Mouse (Mus musculus) stomach, postnatal 0 days (tissue): ENCODE results near the gene 1810013L24Rik. TPM values are rescaled to one million over a fixed set of nuclear protein-coding genes. Genes with fewer than 3 reads are reported as not detected.

Source experiments
- ATAC-seq: fragments of 200-750 bp; cut with Nextera tagmentation; 2 replicates; pipeline ENCODE4 v1.8.0; 2017; ENCODE audit not compliant: low FRiP score, low TSS enrichment
- DNase-seq: peaks from one replicate; pipeline ENCODE4 v3.0.0-alpha.2; 2016; ENCODE audit warnings: low spot score
- H3K27ac ChIP-seq: fragments of 300-500 bp; sonication (generic); replicated peaks from 2 replicates; pipeline ENCODE4 v1.5.1; 2014; ENCODE audit warnings: mild to moderate bottlenecking, control low read depth
- H3K27me3 ChIP-seq: fragments of 300-500 bp; sonication (generic); 2 replicates; pipeline ENCODE4 v1.6.1; 2014; ENCODE audit warnings: low read length; ENCODE audit not compliant: control insufficient read depth, insufficient read depth
- H3K36me3 ChIP-seq: fragments of 300-500 bp; sonication (generic); 2 replicates; pipeline ENCODE4 v1.6.1; 2014; ENCODE audit warnings: low read length, mixed read lengths; ENCODE audit not compliant: control insufficient read depth, insufficient read depth
- H3K4me1 ChIP-seq: fragments of 300-500 bp; sonication (generic); replicated peaks from 2 replicates; pipeline ENCODE4 v1.6.1; 2014; ENCODE audit warnings: antibody characterized with exemption; ENCODE audit not compliant: control insufficient read depth, insufficient read depth
- H3K4me2 ChIP-seq: fragments of 300-500 bp; sonication (generic); replicated peaks from 2 replicates; pipeline ENCODE4 v1.6.1; 2014; ENCODE audit warnings: low read depth, mild to moderate bottlenecking, control low read depth, moderate library complexity
- H3K4me3 ChIP-seq: fragments of 300-500 bp; sonication (generic); 2 replicates; pipeline ENCODE4 v1.5.1; 2014; ENCODE audit warnings: low read depth, low read length, control low read depth
- H3K9ac ChIP-seq: fragments of 300-500 bp; sonication (generic); 2 replicates; pipeline ENCODE4 v1.6.1; 2014; ENCODE audit warnings: mild to moderate bottlenecking, low read length, control low read depth, mixed read lengths
- H3K9me3 ChIP-seq: fragments of 300-500 bp; sonication (generic); 2 replicates; pipeline ENCODE4 v1.6.1; 2016; ENCODE audit warnings: low read length; ENCODE audit not compliant: control insufficient read depth
- CTCF ChIP-seq: IDR thresholded peaks from 2 replicates; pipeline ENCODE4 v1.5.1; 2016; ENCODE audit warnings: antibody characterized with exemption, low read depth, mild to moderate bottlenecking, moderate library complexity
- EP300 ChIP-seq: optimal IDR thresholded peaks from 2 replicates; pipeline ENCODE3; 2016; ENCODE audit warnings: antibody characterized with exemption
- WGBS: fragments of 180-500 bp; shearing (Covaris S2); extraction: QIAGEN DNeasy Blood & Tissue Kit; methylation state at CpG from one replicate; pipeline ENCODE4 v1.1.7; 2014; 5-methylcytosine and 5-hydroxymethylcytosine counted together
- polyA plus RNA-seq: library from polyadenylated mRNA; unstranded; fragments of >200 nt; fragmentation: Nextera tagmentation; extraction: Ambion mirVana; gene quantifications from 2 replicates; pipeline ENCODE4 v1.2.1, GENCODE M21; 2015

Gene 1810013L24Rik
- polyA plus RNA-seq, 1 experiment from 2014 or later = 15.6 TPM

GRCm38 (mm10) chr16:8830431-8831211, 721 bp downstream of the 1810013L24Rik start:
- H3K9ac ChIP-seq = peak overlapping the region; percentile 100
- no peak for TF ChIP-seq CTCF
- TF ChIP-seq EP300 = no peak
- no peaks in the 10 kb centered on the region for H3K27me3 ChIP-seq
- H3K4me3 ChIP-seq = peak overlapping the region; percentile 100
- DNase-seq (peak; percentile 85), ATAC-seq (peak; percentile 24)
- H3K4me2 ChIP-seq = peak overlapping the region; percentile 80
- H3K9me3 ChIP-seq = no peaks in the 10 kb centered on the region
- H3K36me3 ChIP-seq = peaks cover 4% of the 10 kb centered on the region; the same call in 1 of the 2 replicates
- WGBS = 0% methylated on average over 62 of the region's 74 CpGs
- peak overlapping the region; percentile 99 for H3K27ac ChIP-seq
- H3K4me1 ChIP-seq = peaks cover 6% of the 10 kb centered on the region

GRCm38 (mm10) chr16:8831241-8831640, 1.3 kb downstream of the 1810013L24Rik start:
- Histone ChIP-seq H3K9me3 (no peaks in the 10 kb centered on the region), H3K9ac (peak overlapping the region; percentile 100), H3K27ac (peak overlapping the region; percentile 99), H3K4me1 (peaks cover 6% of the 10 kb centered on the region), H3K27me3 (no peaks in the 10 kb centered on the region), H3K36me3 (peaks cover 4% of the 10 kb centered on the region; the same call in 1 of the 2 replicates), H3K4me3 (peak overlapping the region; percentile 100), H3K4me2 (peak overlapping the region; percentile 80)
- DNase-seq (no peak), ATAC-seq (no peak)
- TF ChIP-seq CTCF = no peak
- no peak for TF ChIP-seq EP300
- WGBS = under 1% methylated on average over 12 of the region's 12 CpGs

DNA sequence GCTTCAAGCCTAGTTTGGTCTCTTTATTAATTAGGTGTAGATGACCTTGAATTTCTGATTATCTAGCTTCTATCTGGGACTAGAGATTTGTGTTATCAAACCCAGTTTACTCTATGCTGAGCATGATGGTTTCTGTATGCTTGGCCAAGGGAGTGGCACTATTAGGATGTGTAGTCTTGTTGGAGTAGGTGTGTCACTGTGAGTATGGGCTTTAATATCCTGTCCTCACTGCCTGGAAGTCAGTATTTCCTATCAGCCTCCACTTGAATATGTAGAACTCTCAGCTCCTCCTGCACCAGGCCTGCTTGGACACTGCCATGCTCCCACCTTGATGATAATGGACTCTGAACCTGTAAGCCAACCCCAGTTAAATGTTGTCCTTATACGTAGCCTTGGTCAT, 7.0 kb downstream of the 1810013L24Rik start:
- ATAC-seq (peak; percentile 49; the same call in 1 of the 2 replicates), DNase-seq (no peak)
- Histone ChIP-seq H3K9ac (no peak overlapping the region), H3K9me3 (no peaks in the 10 kb centered on the region), H3K4me3 (no peak overlapping the region), H3K27me3 (no peaks in the 10 kb centered on the region), H3K27ac (no peak overlapping the region), H3K4me2 (no peak overlapping the region), H3K36me3 (peaks cover 10% of the 10 kb centered on the region; the same call in 1 of the 2 replicates), H3K4me1 (peaks cover 6% of the 10 kb centered on the region)
- WGBS = 90% methylated on average over 1 of the region's 1 CpGs
- TF ChIP-seq EP300 (no peak), CTCF (no peak)

- Histone ChIP-seq H3K27ac (no peak overlapping the region), H3K27me3 (no peaks in the 10 kb centered on the region), H3K9ac (no peak overlapping the region), H3K9me3 (no peaks in the 10 kb centered on the region), H3K4me1 (peaks cover 6% of the 10 kb centered on the region), H3K36me3 (peaks cover 10% of the 10 kb centered on the region; the same call in 1 of the 2 replicates), H3K4me2 (no peak overlapping the region), H3K4me3 (no peak overlapping the region)
- ATAC-seq = 0 out of 2 replicates have a peak, but pooled peaks have one; percentile 11
- WGBS = 91% methylated on average over 1 of the region's 1 CpGs
- TF ChIP-seq EP300 (no peak), CTCF (no peak)
- no peak for DNase-seq
These were observed 7.7 kb downstream of the 1810013L24Rik start for GRCm38 (mm10) chr16:8837595-8837994.

- no peak overlapping the region for H3K9ac ChIP-seq
- no peaks in the 10 kb centered on the region for H3K4me1 ChIP-seq
- TF ChIP-seq EP300 (no peak), CTCF (no peak)
- ATAC-seq = no peak
- H3K36me3 ChIP-seq = peaks cover 17% of the 10 kb centered on the region
- H3K4me3 ChIP-seq = no peak overlapping the region
- no peaks in the 10 kb centered on the region for H3K9me3 ChIP-seq
- no peaks in the 10 kb centered on the region for H3K27me3 ChIP-seq
- H3K27ac ChIP-seq = no peak overlapping the region
- no peak for DNase-seq
- H3K4me2 ChIP-seq = no peak overlapping the region
These were observed 9.0 kb downstream of the 1810013L24Rik start for GRCm38 (mm10) chr16:8838921-8839320.

GRCm38 (mm10) chr16:8840557-8840956, 10.7 kb downstream of the 1810013L24Rik start:
- Histone ChIP-seq H3K27ac (no peak overlapping the region), H3K9ac (no peak overlapping the region), H3K9me3 (no peaks in the 10 kb centered on the region), H3K4me1 (no peaks in the 10 kb centered on the region), H3K4me3 (no peak overlapping the region), H3K27me3 (no peaks in the 10 kb centered on the region), H3K4me2 (no peak overlapping the region), H3K36me3 (peaks cover 15% of the 10 kb centered on the region)
- TF ChIP-seq EP300 (no peak), CTCF (no peak)
- DNase-seq (no peak), ATAC-seq (no peak)
- 86% methylated on average over 3 of the region's 3 CpGs for WGBS
